Mouse (Mus musculus) mouse trophoblast stem cell (cell line): ENCODE results near the gene M1ap.

ENCODE experiments used
- in situ Hi-C, 2 experiments: fragments of 300-500 bp; cut with MseI, MboI; formaldehyde crosslinking; loops; 2 replicates in 1 of 2; 3 replicates in 1 of 2; pipeline ENCODE4 v1.15.1; 2025

M1ap gene

DNA sequence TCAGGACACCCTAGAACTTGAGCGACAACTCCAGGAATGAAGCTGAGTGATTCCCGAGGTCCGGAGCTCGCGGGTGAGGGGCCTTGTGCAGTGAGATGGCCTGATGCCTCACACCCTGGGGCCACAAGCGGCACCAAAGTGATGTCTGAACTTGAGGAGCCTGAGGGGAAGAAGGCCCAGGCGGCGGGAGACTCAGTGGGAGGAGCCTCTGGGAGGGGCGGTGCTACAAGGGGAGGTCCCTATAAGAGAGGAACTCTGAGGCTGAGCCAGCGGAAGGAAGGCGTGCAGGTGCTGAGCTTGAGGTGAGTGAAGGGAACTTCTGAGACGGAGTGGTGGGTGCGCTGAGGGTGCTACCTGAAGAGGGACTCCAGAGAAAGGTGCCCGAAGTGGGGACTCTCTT lies at the start of gene M1ap:
Gene M1ap (plus strand): TSS at position 252 of the 400 bp plus-strand sequence.
- in situ Hi-C loops: no loop called here

DNA sequence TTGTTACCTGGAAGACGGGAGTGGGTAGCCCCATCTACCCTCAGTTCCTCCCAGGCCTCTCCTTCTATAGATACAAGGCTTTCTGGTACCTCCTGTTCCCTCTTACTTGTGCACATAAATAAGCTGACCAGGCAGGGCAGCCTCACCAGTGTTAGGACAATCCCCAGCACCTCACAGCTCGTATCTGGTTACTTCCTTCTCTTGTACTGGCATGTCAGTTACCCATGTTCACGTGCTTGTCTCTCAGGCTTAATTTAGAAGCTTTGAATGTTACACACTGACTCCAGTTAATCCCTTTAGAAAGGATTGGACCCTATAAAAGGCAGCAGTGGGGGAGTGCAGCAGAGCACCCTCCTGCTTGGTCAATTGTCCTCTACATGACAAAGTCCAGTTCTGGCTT lies 49.4 kb upstream of the M1ap start:
- in situ Hi-C loops: loop anchor here in 1 of 2 experiments (10.0 kb wide), 1 partner anchor 153 kb away; no protein-coding TSS in a partner anchor

DNA sequence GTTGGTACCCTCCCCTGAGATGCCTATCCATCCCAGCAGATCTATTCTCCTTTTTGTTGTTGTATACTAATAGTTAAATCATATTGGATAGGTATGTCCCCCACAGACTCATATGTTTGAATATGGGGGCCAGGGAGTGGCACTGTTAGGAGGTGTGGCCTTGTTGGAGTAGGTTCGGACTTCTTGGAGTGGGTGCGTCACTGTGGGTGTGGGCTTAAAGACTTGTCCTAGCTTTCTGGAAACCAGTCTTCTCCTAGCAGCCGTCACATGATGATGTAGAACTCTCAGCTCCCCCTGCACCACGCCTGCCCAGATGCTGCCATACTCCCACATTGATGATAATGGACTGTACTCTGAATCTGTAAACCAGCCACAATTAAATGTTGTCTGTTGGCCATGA lies 48.5 kb upstream of the M1ap start:
- in situ Hi-C loops: loop anchor here in 1 of 2 experiments (10.0 kb wide), 1 partner anchor 153 kb away; no protein-coding TSS in a partner anchor

DNA sequence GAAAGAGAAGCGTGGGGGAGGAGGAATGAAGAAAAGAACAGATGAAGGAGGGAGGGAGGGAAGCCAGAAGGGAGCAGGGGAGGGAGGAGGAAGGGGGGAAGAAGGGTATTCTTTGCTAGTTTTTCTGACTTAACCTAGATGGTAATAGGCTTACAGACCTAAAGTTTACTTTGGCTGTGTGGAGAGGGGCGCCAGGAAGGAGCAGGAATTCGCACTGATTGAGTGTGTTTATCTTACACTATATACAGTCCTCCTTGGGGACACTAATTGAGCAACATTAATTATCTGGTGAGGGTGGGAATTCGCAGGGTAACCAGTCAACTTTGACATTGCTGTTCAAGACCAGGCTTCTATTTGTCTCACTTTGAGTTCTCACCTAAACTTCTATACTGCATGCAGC lies 48.0 kb upstream of the M1ap start:
- in situ Hi-C loops: loop anchor here in 1 of 2 experiments (10.0 kb wide), 1 partner anchor 154 kb away; no protein-coding TSS in a partner anchor

DNA sequence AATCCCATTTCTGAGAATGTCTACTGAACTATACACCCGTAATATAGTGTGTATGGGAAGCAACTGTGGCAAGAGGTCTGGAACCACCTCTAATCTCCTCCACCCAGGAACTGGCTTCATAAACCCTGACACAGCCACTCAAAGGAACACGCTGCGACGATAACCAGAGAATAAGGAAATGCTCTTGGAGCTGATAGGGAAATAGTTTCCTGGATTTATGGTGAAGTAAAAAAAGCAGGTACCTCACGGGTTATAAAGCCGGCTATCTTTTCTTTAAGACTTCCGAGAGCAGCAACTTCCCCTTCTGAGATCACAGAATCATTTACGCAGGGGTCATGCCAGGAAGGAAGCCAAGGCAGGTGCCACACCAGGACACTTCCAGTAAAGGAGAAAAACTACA lies 44.1 kb upstream of the M1ap start:
- in situ Hi-C loops: no loop called here

DNA sequence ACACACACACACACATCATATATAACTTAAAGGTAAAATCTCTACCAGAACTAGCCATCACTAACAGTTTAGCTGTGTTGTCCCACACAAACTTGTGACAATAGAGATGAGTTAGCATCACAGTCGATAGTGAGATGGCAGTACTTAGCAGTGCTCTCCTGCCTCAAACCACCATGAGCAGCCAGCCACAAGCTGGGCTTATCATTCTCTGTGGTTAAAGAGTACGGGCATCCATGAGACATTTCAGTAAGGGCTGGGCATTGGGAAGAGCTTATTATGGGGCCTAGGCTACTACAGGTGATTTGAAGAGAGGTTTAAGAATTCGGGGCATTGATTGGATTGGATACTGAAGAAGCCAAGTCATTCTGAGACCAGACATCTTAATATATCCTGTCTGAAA lies 39.7 kb upstream of the M1ap start:
- in situ Hi-C loops: no loop called here

DNA sequence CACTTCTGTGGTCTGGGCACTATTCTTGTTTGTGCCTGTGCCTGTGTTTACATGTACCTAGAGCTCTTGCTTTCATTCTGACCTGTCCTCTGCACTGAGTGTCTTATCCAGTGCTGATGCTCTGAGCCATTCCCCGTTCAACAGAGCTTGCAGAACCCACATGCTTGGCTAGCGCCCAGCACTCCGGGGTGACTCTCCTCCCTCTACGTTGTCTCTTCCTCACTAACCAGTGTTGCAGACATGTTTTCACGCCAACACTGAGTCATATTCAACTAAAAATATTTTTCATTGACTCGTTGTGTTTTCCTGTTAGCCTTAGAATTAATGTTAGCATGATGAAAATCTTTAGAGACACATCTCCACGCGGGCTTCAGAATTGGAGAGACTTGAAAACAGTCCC lies 38.7 kb upstream of the M1ap start:
- in situ Hi-C loops: no loop called here

DNA sequence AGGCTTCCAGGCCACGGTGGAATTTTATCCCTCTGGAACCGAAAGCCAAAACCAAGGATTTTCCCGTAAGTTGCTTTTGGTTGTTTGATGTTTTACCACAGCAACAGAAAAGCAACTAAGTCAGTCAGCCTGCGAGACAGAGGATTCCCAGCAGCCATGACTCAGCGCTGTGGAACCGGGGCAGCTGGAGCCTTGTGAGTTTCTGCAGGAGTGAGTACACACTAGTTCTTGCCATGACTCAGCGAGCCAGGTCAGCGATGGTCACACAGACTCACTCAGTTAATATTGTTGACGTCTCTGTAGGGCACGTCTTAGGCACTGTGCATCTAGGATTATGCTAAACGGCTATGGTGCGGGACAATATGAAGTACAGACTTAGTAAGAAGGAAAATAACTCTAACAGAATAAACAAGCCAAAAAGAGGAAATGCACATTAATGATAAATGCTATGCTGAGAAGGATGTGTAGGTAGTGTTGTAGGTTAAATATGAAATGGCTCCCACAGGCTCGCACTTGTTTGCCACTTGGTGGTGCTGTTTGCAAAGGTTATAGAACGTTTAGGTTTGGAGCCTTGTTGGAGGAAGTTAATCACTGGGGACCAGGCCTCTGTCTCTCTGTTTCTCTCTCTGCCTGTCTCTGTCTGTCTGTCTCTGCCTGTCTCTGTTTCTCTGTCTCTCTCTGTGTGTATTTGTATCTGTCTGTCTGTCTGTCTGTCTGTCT lies 37.4 kb upstream of the M1ap start:
- in situ Hi-C loops: no loop called here

DNA sequence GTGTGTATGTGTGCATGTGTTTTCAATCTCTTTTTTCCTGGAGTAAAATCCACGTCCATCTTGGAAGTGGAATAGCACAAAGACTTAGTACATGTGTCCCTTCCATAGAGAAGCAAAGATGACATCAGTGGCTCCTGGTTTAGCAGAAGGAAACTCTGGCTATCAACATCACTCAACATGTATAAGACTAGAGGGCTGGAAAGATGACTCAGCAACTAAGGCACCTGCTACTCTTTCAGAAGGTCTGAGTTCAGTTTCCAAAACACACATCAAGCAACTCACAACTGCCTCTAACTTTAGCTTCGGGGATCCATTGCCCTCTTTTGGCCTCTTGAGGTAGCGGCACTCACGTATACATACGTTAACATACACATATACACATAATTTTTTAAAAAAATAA lies 35.4 kb upstream of the M1ap start:
- in situ Hi-C loops: no loop called here

DNA sequence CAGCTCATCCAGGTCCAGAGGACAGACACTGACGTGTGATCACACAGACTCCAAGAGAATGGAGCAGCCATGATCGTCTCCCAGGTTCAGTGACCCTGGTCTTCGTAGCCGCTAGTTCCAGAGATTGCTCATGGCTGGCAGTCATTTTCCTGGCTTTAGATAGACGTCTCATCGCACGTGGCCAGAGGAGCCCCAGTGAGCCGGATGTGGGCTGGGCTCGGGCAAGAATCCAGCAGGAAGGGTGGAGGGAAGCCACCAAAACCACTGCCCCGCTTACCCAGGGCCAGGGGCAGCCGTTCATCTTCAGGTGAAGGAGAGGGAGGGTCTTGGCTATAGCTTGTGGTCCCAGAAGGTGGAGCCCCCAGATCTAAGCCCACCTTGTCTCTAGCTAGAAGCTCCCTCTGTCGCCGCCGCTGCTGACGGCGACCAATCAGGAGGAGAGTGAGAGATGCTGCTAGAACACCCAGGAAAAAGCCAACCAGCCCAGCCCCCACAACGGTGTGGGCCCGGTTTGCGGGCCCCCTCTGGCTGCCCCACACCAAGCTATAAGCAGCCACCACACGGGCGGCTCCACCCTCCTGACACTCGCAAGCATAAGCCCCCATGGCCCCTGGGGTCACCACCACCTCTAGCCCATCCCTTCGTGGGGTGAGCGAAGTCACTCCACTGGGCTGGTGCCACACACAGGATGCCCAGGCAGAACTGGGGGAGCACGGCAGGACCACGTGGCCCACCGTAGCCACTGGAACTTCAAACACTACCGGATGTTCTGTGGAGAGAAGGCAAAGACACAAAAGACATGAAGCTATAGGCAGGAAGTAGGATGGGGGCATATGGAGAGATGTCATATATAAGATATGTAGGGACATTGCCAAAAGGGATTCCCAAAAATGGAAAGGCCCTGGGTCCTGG lies 33.1 kb upstream of the M1ap start:
- in situ Hi-C loops: no loop called here

DNA sequence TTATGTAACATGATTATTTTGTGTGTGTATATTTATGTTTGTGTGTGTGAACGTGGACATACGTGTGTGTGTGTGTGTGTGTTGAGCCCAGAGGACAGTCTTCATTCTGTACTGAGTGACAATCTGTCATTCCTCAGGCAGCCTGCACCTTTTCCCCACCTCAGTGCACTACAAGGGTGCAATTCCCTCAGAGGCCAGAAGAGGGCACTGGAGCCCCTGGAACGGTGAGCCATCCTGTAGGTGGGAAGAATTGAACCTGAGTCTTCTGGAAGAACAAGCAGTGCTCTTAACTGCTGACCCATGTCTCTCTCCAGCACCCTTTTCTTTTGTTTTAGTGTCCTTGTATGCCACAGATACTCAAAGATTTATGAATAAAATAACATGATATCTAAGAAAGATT lies 30.8 kb upstream of the M1ap start:
- in situ Hi-C loops: loop anchor here (5.0 kb wide), 1 partner anchor 51 kb away; no protein-coding TSS in a partner anchor

DNA sequence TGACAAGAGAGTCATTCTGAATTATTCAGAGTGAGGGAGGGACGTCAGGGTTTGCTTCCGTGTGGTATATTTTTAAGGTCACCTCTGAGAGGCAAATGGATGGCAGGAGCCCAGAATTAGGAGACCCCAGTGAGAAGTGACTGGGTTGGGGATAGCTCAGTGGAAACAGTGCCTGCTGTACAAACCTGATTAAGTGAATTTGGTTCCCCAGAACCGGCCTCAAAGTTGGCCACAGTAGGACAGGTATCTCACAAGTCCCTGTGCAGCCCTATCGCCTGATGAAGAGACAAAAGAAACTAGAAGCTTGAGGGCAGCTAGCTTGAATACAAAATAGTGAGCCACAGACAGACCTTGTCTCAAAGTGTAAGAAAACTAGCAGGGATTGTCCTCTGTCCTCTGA lies 30.2 kb upstream of the M1ap start:
- in situ Hi-C loops: loop anchor here (5.0 kb wide), 1 partner anchor 51 kb away; no protein-coding TSS in a partner anchor

DNA sequence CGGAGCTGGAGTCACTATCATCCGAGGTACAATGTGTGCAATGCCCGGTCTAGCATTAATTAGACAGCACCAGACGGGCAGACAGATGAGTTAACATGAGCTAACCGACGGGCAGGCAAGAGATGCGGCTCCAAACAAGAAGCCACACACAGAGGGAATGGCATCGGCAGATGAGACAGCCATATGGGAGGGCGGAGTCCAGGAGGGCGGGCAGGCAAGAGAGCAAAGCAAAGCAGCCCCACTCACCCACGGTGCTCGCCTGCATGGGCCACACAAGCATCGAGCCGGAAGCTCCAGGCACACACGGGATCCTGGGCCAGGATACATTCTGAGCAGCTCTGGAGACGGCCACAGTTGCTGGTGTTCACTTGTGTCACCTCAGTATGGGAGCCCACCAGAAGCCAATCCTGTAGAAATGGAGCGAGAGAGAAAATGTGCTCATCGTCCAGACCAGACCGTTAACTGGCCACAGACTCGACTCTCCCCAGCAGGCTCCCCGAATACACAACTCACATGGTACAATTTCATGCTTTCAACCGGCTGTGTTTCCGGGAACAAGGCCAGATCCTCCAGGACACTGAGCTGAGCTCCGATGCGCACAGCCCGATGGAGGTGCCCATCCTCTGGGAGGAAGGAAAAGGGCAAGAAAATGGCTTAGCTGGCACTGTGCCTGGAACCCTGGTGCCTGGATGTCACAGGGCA lies 29.5 kb upstream of the M1ap start:
- in situ Hi-C loops: loop anchor here (5.0 kb wide), 1 partner anchor 50 kb away; no protein-coding TSS in a partner anchor

DNA sequence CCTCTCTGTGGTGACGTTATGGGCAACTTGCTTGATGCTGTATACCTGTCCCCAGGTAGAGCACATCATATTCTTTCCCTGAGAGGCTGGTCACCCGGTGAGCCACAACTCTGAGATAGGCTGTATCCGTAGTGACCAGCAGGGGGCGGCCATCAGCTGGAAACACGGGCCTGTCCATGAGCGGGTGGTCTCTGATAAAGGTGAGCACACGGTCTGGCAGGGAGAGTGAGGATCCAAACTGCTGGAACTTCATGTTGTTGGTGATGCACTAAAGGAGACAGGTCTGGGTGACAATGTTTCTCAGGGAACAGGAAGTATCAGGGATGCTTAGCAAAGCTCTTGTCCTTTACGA lies 28.9 kb upstream of the M1ap start:
- in situ Hi-C loops: loop anchor here (5.0 kb wide), 1 partner anchor 50 kb away; no protein-coding TSS in a partner anchor

DNA sequence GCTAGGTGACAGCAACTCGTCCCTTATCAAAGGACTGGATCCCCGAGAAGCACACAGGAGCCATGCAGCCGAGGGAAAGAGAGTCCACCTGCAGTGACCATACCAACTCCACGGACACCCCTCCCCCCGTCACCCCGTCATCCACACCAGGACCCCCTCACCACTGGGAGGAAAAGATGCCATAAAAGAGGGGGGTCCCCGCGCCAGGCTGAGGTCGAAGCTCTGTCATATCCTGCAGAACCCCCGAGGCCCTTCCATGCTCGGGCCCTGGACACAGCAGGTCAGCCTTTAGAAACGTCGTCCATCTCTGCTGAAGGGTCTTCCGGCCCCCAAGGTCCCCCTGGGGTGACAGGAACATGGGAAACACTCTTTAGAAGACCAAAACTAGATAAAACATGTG lies 28.3 kb upstream of the M1ap start:
- in situ Hi-C loops: loop anchor here (5.0 kb wide), 1 partner anchor 49 kb away; no protein-coding TSS in a partner anchor

DNA sequence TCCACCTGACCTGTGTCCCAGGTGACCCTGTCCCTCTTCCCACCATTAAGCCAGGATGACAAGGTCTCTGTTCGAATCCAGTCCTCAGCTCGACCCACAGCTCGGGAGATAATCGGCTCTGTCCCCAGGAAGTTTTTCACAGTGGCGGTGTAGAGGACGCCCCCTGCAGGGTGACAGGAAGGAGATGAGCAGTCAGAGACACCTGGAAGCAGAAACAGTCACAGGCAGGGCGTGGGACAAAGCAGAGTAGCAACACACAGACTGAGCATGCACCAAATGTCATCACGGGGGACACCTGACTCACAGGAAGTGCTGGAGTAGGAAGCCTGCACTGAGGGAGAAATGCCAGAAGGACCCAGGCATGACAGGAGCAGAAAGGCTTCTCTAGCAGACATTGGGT lies 27.2 kb upstream of the M1ap start:
- in situ Hi-C loops: loop anchor here (5.0 kb wide), 1 partner anchor 48 kb away; no protein-coding TSS in a partner anchor

DNA sequence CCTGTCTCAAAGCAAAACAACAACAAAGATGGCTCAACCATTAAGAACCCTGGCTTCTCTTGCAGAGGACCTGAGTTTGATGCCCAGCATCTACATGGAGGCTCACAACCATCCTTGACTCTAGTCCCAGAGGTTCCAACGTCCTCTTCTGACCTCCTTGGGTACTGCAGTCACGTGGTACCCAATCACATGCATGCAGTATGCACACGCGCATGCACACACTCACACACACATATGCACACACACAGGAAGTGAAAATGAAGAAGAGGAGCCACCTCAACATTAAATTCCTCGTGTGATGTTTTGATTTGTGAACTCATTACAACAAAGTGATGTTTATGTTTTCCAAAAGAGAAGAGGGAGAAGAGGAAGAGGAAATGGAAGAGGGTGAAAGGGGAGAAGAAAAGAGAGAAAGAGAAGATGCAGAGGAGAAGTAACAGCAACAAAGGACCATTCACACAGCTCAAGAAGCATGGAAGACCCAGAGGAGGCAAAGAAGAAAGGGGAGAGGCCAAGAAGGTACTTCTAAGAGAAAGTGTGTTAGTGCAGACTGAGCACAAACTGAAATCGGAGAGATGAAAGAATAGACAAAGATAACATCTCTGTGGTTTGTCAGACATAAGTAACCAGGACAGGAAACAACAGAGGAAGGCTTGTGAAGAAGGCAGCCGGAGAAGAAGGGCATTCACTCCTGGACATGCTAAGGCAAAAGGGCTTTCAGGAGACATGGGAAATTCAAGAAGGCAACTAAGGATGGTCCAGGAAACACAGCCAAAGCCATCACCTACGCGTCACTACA lies 25.1 kb upstream of the M1ap start:
- in situ Hi-C loops: no loop called here

DNA sequence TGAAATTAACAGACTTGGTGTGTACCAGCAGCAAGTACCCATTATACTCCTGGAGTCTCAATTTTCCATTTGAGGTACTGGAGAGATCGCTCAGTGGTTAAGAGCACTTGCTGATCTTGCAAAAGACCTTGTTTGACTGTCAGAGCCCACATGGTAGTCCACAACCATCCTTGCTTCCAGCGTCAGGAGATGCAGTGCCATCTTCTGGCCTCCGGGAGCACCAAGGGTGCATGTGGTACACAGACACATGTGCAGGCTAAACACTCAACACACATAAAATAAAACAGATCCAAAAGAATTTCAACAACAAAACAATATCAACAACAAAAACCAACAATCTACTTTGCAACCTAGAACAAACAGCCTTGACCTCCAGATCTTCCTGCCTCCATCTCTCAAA lies 21.7 kb upstream of the M1ap start:
- in situ Hi-C loops: no loop called here

DNA sequence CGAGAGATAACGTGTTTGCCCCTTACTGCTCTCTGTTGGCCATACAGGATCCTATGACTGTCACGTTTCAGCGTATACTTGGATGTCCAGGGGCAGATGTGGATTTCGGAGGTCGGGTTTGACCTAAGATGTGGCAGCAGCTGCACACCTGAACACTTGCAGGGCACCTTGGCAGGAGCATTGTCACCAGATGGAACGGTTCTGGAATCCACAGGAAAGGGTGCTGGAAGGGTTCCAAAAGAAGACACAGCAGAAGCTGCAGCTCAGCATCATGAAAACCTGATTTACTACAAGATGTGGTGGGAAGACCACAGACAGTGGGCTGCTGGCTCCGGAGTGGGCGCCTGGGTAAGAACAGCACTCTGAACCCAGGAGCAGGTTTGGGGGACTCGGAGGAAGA lies 20.6 kb upstream of the M1ap start:
- in situ Hi-C loops: no loop called here

DNA sequence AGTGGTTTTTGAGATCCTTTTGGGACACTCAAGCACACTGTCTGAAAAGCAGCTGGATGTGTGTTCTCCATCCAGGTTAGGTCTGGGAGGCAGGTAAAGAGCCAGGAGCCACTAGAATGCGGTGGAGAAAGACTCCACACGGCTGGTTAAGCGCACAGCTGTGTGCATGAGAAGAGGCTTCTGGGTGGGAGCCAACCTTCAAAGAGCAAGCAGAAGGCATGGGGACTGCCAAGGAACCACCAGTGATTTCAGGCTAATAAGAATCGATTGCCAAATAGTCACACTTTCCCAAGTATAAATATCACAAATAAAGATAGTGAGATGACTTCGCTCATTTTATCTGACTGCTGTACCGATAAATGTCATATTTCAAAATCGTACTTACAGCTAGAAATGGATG lies 20.2 kb upstream of the M1ap start:
- in situ Hi-C loops: no loop called here

DNA sequence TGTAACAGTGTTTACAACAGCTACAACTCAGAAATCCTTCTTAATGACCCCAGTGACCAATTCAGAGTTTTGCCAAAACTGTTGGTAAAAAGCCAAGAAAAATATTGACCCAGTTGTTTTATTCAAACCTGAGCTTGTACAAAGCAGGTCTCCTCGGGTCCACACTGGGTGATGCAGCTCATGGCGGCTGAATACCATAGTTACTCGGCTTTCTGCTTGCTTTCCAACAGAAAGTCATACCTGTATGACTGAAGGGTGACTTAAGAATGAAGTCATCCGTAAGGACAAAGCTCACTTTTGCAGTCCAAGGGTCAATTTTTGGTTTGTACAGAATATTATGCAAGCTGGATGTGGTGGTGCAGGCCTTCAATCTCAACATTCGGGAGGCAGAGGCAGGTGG lies 19.1 kb upstream of the M1ap start:
- in situ Hi-C loops: no loop called here
